Mouse (Mus musculus) hindlimb bud, embryonic 11.5 days (tissue): ENCODE measurements around the gene Cxcl16.
"Not testable (repeated sequence)": the region's sequence is repeated elsewhere in the genome, so short reads cannot be mapped to it uniquely, and the experiment has no call there.

Experiments used
- DNase-seq: peaks from one replicate; pipeline ENCODE4 v3.0.0-alpha.2; 2012; ENCODE audit warnings: low read depth, low spot score; ENCODE audit errors: extremely low spot score

Cxcl16 gene

GRCm38 (mm10) chr11:70459601-70460101, at the start of gene Cxcl16:
Gene Cxcl16, minus strand, starts transcription at chr11:70459984.
- DNase-seq: no peak

- DNase-seq: no peak
Measured at GRCm38 (mm10) chr11:70506962-70507515, 47.3 kb upstream of the Cxcl16 start.

- DNase-seq: no peak
Measured at GRCm38 (mm10) chr11:70506385-70506784, 46.6 kb upstream of the Cxcl16 start.

GRCm38 (mm10) chr11:70504970-70505369, 45.2 kb upstream of the Cxcl16 start, which contains the start of gene Tm4sf5:
Gene Tm4sf5, plus strand, starts transcription at chr11:70505244.
- no peak for DNase-seq

- no peak for DNase-seq
Measured at GRCm38 (mm10) chr11:70502018-70502417, 42.2 kb upstream of the Cxcl16 start.

- no peak for DNase-seq
Measured at GRCm38 (mm10) chr11:70500476-70500812, 40.7 kb upstream of the Cxcl16 start.

- no peak for DNase-seq
Measured at GRCm38 (mm10) chr11:70499566-70500475, 40.0 kb upstream of the Cxcl16 start.

- no peak for DNase-seq
Measured at GRCm38 (mm10) chr11:70489684-70490083, 29.9 kb upstream of the Cxcl16 start.

- no peak for DNase-seq
Measured at GRCm38 (mm10) chr11:70489138-70489537, 29.4 kb upstream of the Cxcl16 start.

- no peak for DNase-seq
Measured at GRCm38 (mm10) chr11:70487816-70488215, 28.0 kb upstream of the Cxcl16 start.

- DNase-seq: no peak
Measured at GRCm38 (mm10) chr11:70485498-70485897, 25.7 kb upstream of the Cxcl16 start.

GRCm38 (mm10) chr11:70474872-70475534, 15.2 kb upstream of the Cxcl16 start:
- DNase-seq: no peak

GRCm38 (mm10) chr11:70473291-70473690, 13.5 kb upstream of the Cxcl16 start:
- DNase-seq: not testable (repeated sequence)

GRCm38 (mm10) chr11:70472716-70473115, 12.9 kb upstream of the Cxcl16 start:
- DNase-seq: no peak

- DNase-seq: no peak
Measured at GRCm38 (mm10) chr11:70469764-70470163, 10.0 kb upstream of the Cxcl16 start.

- DNase-seq: no peak
Measured at GRCm38 (mm10) chr11:70467902-70468619, 8.3 kb upstream of the Cxcl16 start.

GRCm38 (mm10) chr11:70465824-70466223, 6.0 kb upstream of the Cxcl16 start:
- DNase-seq: no peak

GRCm38 (mm10) chr11:70465211-70465610, 5.4 kb upstream of the Cxcl16 start:
- no peak for DNase-seq

- no peak for DNase-seq
Measured at GRCm38 (mm10) chr11:70463970-70464369, 4.2 kb upstream of the Cxcl16 start.

- no peak for DNase-seq
Measured at GRCm38 (mm10) chr11:70458688-70459600, 840 bp downstream of the Cxcl16 start, which contains the start of gene Zmynd15. Gene Zmynd15, plus strand, starts transcription at chr11:70459433.
